Mouse (Mus musculus) heart, adult 8-10 months (tissue): ENCODE results near the gene Sh2d3c. TPM values are rescaled to one million over a fixed set of nuclear protein-coding genes. Genes with fewer than 3 reads are reported as not detected.
A peak's percentile ranks its signal among the peaks of the same experiment; 100 is the strongest.

Experiments
- DNase-seq: peaks from one replicate; pipeline ENCODE4 v3.0.0; 2022; ENCODE audit warnings: low spot score
- microRNA-seq: library from miRNA; unstranded; fragments of <30 nt; microRNA quantifications from one replicate; pipeline ENCODE4 v1.2.0, GENCODE M21; 2022
- total RNA-seq, 4 experiments: library from RNA; stranded (reverse); gene quantifications; 2 replicates each; pipeline ENCODE4 v1.2.4; 2022

Sh2d3c gene
- total RNA-seq, 4 experiments from 2014 or later = 16.4 to 28.8 (median 21.7) TPM

GRCm38 (mm10) chr2:32788581-32788980 is 67.7 kb downstream of the Sh2d3c start:
- DNase-seq = no peak

GRCm38 (mm10) chr2:32791297-32791696 is 70.4 kb downstream of the Sh2d3c start:
- peak; percentile 57 for DNase-seq

- no peak for DNase-seq
Observed at GRCm38 (mm10) chr2:32795748-32796418, 75.0 kb downstream of the Sh2d3c start.

- DNase-seq = no peak
Observed at GRCm38 (mm10) chr2:32798251-32798962, 77.6 kb downstream of the Sh2d3c start.

Small RNA genes within 50 kb of the gene (microRNA-seq; reads per million reads assigned to microRNA genes)
- gene Gm47291 (not detected), gene Mir2861 (not detected), gene Mir3960 (not detected), gene Mir8093 (not detected)

Other genes starting within 250 kb of the Sh2d3c start
- 10 to 100 TPM in 1 of 4 experiments, 1 to 10 TPM in 3; 6.8 to 10.9 (median 8.6) TPM for gene Fam102a, start 185.7 kb upstream of the Sh2d3c start, total RNA-seq
- gene Dpm2, start 150.2 kb upstream of the Sh2d3c start, total RNA-seq = 10 to 100 TPM; 16.5 to 22.2 (median 18.6) TPM
- under 1 TPM in 1 of 4 experiments, not detected in 3; 0.34 TPM for gene Pip5kl1, start 146.3 kb upstream of the Sh2d3c start, total RNA-seq
- gene 9430097D07Rik, start 145.4 kb upstream of the Sh2d3c start, total RNA-seq = not detected
- gene St6galnac4, start 134.0 kb upstream of the Sh2d3c start, total RNA-seq = 10 to 100 TPM; 15.6 to 23.2 (median 20.7) TPM
- 100 to 1,000 TPM; 102 to 131 (median 114) TPM for gene St6galnac6, start 121.3 kb upstream of the Sh2d3c start, total RNA-seq
- gene Ak1, start 99.3 kb upstream of the Sh2d3c start, total RNA-seq = 100 to 1,000 TPM; 656 to 809 (median 697) TPM
- gene Eng, start 74.5 kb upstream of the Sh2d3c start, total RNA-seq = 100 to 1,000 TPM; 111 to 143 (median 126) TPM
- gene Fpgs, start 16.9 kb upstream of the Sh2d3c start, total RNA-seq = 1 to 10 TPM; 5.5 to 6.0 (median 5.8) TPM
- 10 to 100 TPM; 23.3 to 27.1 (median 25.7) TPM for gene Cdk9, start 8.0 kb upstream of the Sh2d3c start, total RNA-seq
- not detected for gene 6330409D20Rik, start 20.0 kb downstream of the Sh2d3c start, total RNA-seq
- 10 to 100 TPM in 1 of 4 experiments, 1 to 10 TPM in 3; 7.8 to 10.1 (median 8.2) TPM for gene Tor2a, start 36.2 kb downstream of the Sh2d3c start, total RNA-seq
- under 1 TPM in 1 of 4 experiments, not detected in 3; 0.19 TPM for gene Ttc16, start 54.6 kb downstream of the Sh2d3c start, total RNA-seq
- gene Ptrh1, start 54.7 kb downstream of the Sh2d3c start, total RNA-seq = 1 to 10 TPM; 2.7 to 4.0 (median 3.2) TPM
- not detected for gene Cfap157, start 63.4 kb downstream of the Sh2d3c start, total RNA-seq
- gene Stxbp1, start 126.2 kb downstream of the Sh2d3c start, total RNA-seq = 10 to 100 TPM in 3 of 4 experiments, 1 to 10 TPM in 1; 8.5 to 10.8 (median 10.5) TPM
- gene Fam129b, start 155.1 kb downstream of the Sh2d3c start, total RNA-seq = 10 to 100 TPM; 19.1 to 26.8 (median 22.6) TPM
- gene Rpl12, start 240.5 kb downstream of the Sh2d3c start, total RNA-seq = 10 to 100 TPM; 56.3 to 66.1 (median 58.9) TPM
- gene Lrsam1, start 240.6 kb downstream of the Sh2d3c start, total RNA-seq = 10 to 100 TPM; 13.1 to 21.8 (median 17.5) TPM